Mouse (Mus musculus): ENCODE results near the gene Pex5. TPM values are rescaled to one million over a fixed set of nuclear protein-coding genes. Genes with fewer than 3 reads are reported as not detected.

Gene Pex5
- total RNA-seq, 4 experiments from 2014 or later = 53.0 to 56.3 (median 53.8) TPM

DNA sequence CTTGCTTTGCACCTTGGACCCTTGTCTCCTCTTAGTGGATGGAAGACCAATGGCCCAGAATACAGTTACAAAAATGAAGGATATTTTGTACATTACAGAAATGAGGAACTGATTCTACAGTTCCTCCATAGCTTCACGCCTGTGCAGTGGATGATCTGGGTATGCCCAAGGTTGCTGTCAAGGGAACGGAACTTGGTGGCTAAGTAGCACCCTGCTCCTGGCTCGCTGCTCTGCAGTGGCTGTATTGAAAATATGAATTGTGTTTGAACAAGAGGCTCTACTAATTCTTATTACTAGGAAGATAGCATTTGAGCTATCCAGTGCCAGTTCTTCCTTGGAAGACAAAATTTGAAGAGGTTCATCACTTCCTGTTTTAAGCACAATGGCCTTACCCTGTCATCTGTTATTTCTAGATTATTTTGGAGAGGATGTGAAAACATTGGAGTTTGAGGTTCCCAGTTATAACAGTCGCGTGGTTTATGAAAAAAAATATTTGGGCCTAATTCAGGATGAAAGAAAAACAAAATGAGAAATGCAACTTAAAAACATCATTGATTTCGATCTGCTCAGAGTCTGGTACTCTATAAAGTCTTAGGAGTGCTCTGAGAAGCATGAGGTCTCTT, 41.2 kb downstream of the Pex5 start:
- DNase-seq (ENCODE audit: low spot score in 2 of 2) = no peak

- DNase-seq (ENCODE audit: low spot score in 2 of 2) = no peak
Observed at GRCm38 (mm10) chr6:124364328-124364727, 50.5 kb downstream of the Pex5 start.

DNA sequence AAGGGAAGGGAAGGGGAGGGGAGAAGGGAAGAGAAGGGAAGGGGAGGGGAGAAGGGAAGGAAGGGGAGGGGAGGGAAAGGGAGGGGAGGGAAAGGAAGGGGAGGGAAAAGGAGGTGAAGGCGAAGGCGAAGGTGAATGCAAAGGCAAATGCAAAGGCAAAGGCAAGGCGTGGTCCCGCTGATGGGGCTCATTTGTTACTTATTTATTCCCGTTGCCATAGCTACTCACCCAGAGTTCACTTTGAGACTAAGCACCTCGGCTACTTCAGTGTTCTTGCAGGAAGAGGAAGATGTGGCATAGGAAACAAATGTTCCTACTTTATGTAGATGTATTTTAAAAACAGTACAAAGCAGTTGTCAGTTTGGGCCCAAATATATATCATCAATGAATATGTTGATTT, 54.3 kb downstream of the Pex5 start:
- DNase-seq (ENCODE audit: low spot score in 2 of 2) = no peak

DNA sequence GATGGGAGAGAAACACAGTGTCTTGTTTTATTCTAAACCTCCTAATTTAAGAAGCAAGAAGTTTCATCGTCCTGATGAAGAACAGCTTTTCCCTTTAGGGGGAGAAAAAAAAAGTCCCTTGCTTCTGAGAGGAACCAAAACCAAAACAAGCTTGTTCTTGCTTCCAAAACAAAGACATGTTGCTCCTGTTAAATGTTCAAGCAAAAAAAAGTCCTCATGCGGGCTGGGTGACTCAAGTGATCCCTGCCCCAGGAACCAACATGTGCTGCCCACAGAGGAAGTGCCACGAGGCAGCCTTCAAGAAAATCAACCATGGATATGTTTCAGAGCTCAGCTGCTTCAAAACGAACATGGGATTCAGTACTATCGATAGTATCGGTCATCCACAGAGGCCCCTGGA, 55.9 kb downstream of the Pex5 start:
- DNase-seq (ENCODE audit: low spot score in 2 of 2) = no peak

GRCm38 (mm10) chr6:124353246-124353645, 61.6 kb downstream of the Pex5 start:
- no peak for DNase-seq (ENCODE audit: low spot score in 2 of 2)

Other genes starting within 250 kb of the Pex5 start
- under 1 TPM in 2 of 4 experiments, not detected in 2; 0.11 to 0.19 TPM for gene Vmn2r27, start 183.2 kb downstream of the Pex5 start, total RNA-seq (2022)
- gene Cd163, start 110.4 kb downstream of the Pex5 start, total RNA-seq (2022) = 1 to 10 TPM; 1.6 to 2.7 (median 2.1) TPM
- 100 to 1,000 TPM; 331 to 359 (median 336) TPM for gene Clstn3, start 49.7 kb upstream of the Pex5 start, total RNA-seq (2022)
- gene C1rl, start 78.0 kb upstream of the Pex5 start, total RNA-seq (2022) = under 1 TPM; 0.19 to 0.49 (median 0.45) TPM
- 1 to 10 TPM; 1.7 to 2.2 (median 1.9) TPM for gene C1ra, start 97.3 kb upstream of the Pex5 start, total RNA-seq (2022)
- gene C1s1, start 127.3 kb upstream of the Pex5 start, total RNA-seq (2022) = 1 to 10 TPM in 3 of 4 experiments, under 1 TPM in 1; 0.93 to 3.0 (median 1.2) TPM
- gene C1rb, start 155.2 kb upstream of the Pex5 start, total RNA-seq (2022) = not detected
- gene C1s2, start 221.0 kb upstream of the Pex5 start, total RNA-seq (2022) = under 1 TPM in 3 of 4 experiments, not detected in 1; 0.22 to 0.23 (median 0.23) TPM
- gene Lpcat3, start 248.0 kb upstream of the Pex5 start, total RNA-seq (2022) = 10 to 100 TPM; 22.6 to 34.6 (median 26.1) TPM